Mouse (Mus musculus) ES-Bruce4 (cell line): ENCODE data around the gene Itgb3bp.

Source experiments
- CTCF ChIP-seq: IDR thresholded peaks from one replicate; pipeline ENCODE4 v1.8.1; 2011; ENCODE audit warnings: low read depth, low read length
- EP300 ChIP-seq: IDR thresholded peaks from 2 replicates; pipeline ENCODE4 v1.6.1; 2011; ENCODE audit warnings: low read depth, low read length; ENCODE audit not compliant: insufficient read depth
- POLR2A ChIP-seq: IDR thresholded peaks from one replicate; pipeline ENCODE4 v1.8.1; 2011; ENCODE audit warnings: low read length; ENCODE audit not compliant: insufficient read depth

DNA sequence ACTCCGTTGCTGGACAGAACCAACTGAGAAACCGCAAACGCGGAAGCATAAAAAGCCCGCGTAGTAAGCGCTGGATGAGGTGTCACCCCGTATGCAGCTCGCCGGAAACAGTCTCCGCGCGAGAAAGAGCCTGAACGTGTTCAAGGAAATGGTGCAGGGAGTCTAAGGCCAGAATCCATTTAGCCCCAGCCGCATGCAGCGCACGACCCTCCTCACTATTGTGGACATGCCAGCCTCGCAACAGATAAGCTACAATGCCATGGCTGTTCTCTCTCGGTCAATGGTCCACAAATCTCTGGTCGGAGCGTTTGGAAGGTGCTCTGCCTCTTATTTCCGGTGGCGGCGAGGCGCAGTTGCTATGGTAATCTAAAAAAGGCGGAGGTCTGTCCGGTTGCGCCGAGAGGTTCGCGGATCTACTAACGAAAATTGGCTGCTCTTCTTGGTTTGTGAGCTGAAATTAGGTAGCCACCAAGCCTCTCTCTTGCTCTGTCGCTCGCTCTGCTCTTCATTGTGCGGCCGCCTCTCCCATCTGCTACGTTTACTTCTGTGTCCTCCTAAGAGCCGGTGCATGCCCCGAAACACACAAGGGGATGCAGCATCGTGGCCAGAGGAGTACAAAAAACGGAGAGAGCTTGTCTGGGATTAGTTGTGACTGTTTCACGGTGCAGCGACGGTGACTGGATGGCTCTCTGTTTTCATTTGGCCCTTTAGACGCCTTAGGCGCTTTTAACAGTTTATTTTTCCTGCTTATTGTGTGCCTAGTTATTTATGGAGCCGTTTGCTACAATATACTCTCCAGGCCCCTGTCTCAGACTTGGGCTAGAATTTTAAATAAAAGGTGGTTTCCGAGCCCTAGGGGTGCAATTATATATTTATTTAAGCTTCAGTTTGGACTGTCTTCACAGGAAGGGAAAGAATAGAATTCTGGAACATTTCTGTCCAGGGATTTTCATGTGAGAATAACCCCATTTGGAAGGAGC lies 100.2 kb downstream of the Itgb3bp start, which contains the start of gene Efcab7:
- TF ChIP-seq EP300 (no peak), POLR2A (no peak), CTCF (no peak)
